Mouse (Mus musculus): ENCODE measurements around the gene Amh. TPM values are rescaled to one million over a fixed set of nuclear protein-coding genes. Genes with fewer than 3 reads are reported as not detected.

The Amh gene
- total and polyA plus RNA-seq, 3 experiments = 0.27 to 1.8 (median 1.6) TPM

DNA sequence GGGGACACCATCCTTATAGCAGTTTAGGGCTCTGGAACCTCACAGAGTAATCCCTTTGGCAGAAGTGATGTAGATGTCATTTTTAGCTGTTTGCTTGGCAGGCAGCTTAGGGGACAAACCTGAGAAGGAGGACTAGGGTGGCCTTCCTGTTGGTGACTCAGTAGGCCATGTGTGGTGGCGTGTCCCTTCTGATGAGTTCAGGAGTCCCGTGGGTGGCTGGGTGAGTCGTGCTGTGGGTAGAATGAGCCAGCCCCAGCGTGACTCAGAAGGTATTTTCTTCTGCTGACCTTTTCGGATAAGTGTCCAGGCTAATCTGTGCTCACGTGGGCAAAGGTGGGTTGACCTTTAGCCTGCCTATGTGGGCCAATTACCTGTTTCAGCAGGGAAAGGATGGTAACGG, 46.4 kb upstream of the Amh start:
- H3K4me1 ChIP-seq (ENCODE audit: insufficient read depth, low read depth, low read length) = peaks cover 82% of the 10 kb centered on the region
- no peak for TF ChIP-seq POLR2AphosphoS5 (IDR thresholded peaks at IDR 0.05; ENCODE audit: insufficient replicate concordance, low read depth, low read length)
- TF ChIP-seq GATA1 (IDR thresholded peaks at IDR 0.05; ENCODE audit: borderline replicate concordance, low read length) = no peak
- no peak for TF ChIP-seq TAL1 (conservative IDR thresholded peaks at IDR 0.05; ENCODE audit: low read depth, low read length)
- no peak for TF ChIP-seq GATA2 (IDR thresholded peaks at IDR 0.05; ENCODE audit: borderline replicate concordance, low read depth, low read length)
- TF ChIP-seq CTCF (IDR thresholded peaks at IDR 0.05; ENCODE audit: low read depth, low read length) = no peak
- H3K4me3 ChIP-seq (ENCODE audit: low read depth, low read length) = peak overlapping the region; percentile 8; the same call in 1 of the 2 replicates
- peaks cover 73% of the 10 kb centered on the region for H3K36me3 ChIP-seq (replicated peaks)
- no peak for DNase-seq (ENCODE audit: low spot score)
- no peak for ATAC-seq (ENCODE audit: extremely low read depth, insufficient number of reproducible peaks, low FRiP score, poor library complexity, severe bottlenecking)
- no peaks in the 10 kb centered on the region for H3K9me3 ChIP-seq (replicated peaks)
- H3K27me3 ChIP-seq (ENCODE audit: insufficient read depth, low read length) = no peaks in the 10 kb centered on the region

DNA sequence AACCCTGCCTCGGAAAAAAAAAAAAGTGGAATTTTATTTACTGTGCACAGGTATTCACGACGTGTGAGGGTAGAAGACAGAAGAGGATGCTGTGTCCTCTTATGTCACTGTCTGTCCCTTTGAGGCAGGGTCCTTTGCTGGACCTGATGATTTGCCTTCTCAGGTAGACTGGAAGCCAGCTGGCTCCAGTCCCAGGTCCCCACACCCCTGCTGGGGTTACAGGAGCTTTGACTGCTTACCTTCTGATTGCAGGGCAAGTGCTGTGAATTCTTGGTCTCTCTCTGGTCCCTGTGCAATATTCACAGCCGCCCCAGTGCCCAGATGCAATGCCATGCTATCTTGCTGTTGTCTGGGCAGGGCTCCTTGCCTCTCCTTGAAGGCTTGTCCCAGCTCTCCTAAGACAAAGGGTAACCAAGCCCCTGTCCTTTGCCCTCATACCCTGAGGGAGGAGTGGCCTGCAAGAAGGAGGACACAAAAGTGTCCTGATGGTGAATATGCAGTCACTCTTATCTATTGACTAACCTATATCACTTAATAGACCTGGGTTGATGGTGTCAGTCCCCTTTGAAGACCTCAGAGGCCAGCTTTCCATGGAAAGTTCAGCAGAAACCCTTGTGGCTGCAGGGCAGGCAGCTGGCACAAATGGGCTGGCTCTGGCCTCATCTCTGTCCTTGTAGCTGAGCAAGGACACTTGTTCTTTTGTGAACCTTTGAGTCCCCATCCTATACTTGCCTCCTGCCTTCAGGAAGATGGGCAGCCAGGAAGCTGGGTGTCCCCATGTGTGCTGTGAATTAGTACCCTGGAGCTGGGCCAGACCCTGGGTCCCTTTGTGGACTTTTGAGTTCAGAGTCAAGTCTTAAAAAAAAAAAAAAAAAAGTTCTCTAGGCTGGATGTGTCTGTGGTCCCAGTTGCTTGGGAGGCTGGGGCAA, 44.2 kb upstream of the Amh start:
- ATAC-seq (ENCODE audit: extremely low read depth, insufficient number of reproducible peaks, low FRiP score, poor library complexity, severe bottlenecking) (no peak), DNase-seq (ENCODE audit: low spot score) (no peak)
- Histone ChIP-seq H3K36me3 (replicated peaks) (peaks cover 95% of the 10 kb centered on the region), H3K27me3 (ENCODE audit: insufficient read depth, low read length) (no peaks in the 10 kb centered on the region), H3K4me1 (ENCODE audit: insufficient read depth, low read depth, low read length) (peaks cover 92% of the 10 kb centered on the region), H3K9me3 (replicated peaks) (no peaks in the 10 kb centered on the region), H3K4me3 (ENCODE audit: low read depth, low read length) (no peak overlapping the region)
- TF ChIP-seq GATA1 (IDR thresholded peaks at IDR 0.05; ENCODE audit: borderline replicate concordance, low read length) = no peak
- no peak for TF ChIP-seq POLR2AphosphoS5 (IDR thresholded peaks at IDR 0.05; ENCODE audit: insufficient replicate concordance, low read depth, low read length)

DNA sequence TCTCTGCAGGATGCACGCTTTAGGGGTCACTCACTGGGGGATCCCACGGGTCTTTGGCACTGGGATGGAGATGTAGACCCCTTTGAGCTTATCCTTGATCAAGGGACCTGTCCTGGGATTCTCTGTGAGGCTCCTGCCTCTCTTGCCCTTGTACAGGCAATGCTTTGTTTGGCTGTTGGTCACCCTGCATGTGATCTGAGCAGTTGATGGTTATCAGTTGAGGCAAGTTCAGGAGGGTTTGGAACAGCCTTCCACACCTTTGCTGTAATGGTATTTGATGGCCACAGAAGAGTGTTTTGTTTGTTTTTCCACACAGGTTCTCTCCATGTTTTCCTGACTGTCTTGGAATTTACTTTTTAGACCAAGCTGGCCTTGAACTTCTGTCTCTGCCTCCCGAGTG, 43.2 kb upstream of the Amh start:
- Histone ChIP-seq H3K27me3 (ENCODE audit: insufficient read depth, low read length) (no peaks in the 10 kb centered on the region), H3K4me1 (ENCODE audit: insufficient read depth, low read depth, low read length) (peaks cover 82% of the 10 kb centered on the region), H3K9me3 (replicated peaks) (no peaks in the 10 kb centered on the region), H3K4me3 (ENCODE audit: low read depth, low read length) (no peak overlapping the region), H3K36me3 (replicated peaks) (peaks cover 97% of the 10 kb centered on the region)
- DNase-seq (ENCODE audit: low spot score) (no peak), ATAC-seq (ENCODE audit: extremely low read depth, insufficient number of reproducible peaks, low FRiP score, poor library complexity, severe bottlenecking) (no peak)
- no peak for TF ChIP-seq TAL1 (conservative IDR thresholded peaks at IDR 0.05; ENCODE audit: low read depth, low read length)
- no peak for TF ChIP-seq CTCF (IDR thresholded peaks at IDR 0.05; ENCODE audit: low read depth, low read length)
- TF ChIP-seq POLR2AphosphoS5 (IDR thresholded peaks at IDR 0.05; ENCODE audit: insufficient replicate concordance, low read depth, low read length) = no peak
- no peak for TF ChIP-seq GATA2 (IDR thresholded peaks at IDR 0.05; ENCODE audit: borderline replicate concordance, low read depth, low read length)
- TF ChIP-seq GATA1 (IDR thresholded peaks at IDR 0.05; ENCODE audit: borderline replicate concordance, low read length) = no peak

DNA sequence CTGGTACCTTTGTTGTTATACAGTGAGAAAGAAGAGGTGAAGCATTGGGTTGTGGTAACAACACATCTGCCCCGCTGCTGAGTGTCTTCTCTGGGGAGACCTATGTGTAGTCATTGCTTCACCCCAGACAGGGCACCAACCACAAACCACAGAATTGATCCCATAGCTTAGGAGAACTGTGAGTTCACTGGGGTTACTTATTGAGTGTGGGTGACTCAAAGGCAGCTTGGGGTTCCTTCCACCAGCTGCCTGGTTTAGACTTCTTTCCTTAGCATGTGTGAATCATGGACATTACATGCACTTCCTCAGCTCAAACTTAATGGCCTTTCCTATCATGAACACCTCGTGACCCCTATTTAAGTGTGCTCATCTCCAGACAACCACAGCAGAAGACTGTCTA, 41.5 kb upstream of the Amh start:
- no peak overlapping the region for H3K4me3 ChIP-seq (ENCODE audit: low read depth, low read length)
- ATAC-seq (ENCODE audit: extremely low read depth, insufficient number of reproducible peaks, low FRiP score, poor library complexity, severe bottlenecking) (peak; percentile 15; the same call in 1 of the 2 replicates), DNase-seq (ENCODE audit: low spot score) (peak; percentile 56)
- H3K27me3 ChIP-seq (ENCODE audit: insufficient read depth, low read length) = no peaks in the 10 kb centered on the region
- peaks cover 96% of the 10 kb centered on the region for H3K36me3 ChIP-seq (replicated peaks)
- TF ChIP-seq TAL1 (conservative IDR thresholded peaks at IDR 0.05; ENCODE audit: low read depth, low read length) = no peak
- no peaks in the 10 kb centered on the region for H3K9me3 ChIP-seq (replicated peaks)
- peaks cover 65% of the 10 kb centered on the region for H3K4me1 ChIP-seq (ENCODE audit: insufficient read depth, low read depth, low read length)

DNA sequence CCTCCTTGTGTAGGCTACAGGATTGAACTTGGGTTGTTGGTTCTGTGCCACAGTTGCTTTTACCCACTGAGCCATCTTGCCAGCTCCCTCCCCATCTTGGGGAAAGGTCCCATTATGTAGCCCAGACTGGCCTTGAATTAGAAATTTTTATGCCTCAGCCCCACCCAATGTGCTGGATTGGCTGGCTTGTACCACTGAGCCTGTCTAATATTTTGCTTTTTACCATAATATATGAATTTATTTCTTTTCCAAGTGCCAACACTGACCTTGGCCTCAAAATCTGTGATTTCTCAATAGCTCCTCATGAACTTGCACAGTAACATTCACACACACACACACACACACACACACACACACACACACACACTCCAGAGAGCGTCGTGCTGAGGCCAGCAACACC, 39.3 kb upstream of the Amh start:
- Histone ChIP-seq H3K4me1 (ENCODE audit: insufficient read depth, low read depth, low read length) (peaks cover 52% of the 10 kb centered on the region), H3K27me3 (ENCODE audit: insufficient read depth, low read length) (no peaks in the 10 kb centered on the region), H3K4me3 (ENCODE audit: low read depth, low read length) (no peak overlapping the region), H3K9me3 (replicated peaks) (no peaks in the 10 kb centered on the region), H3K36me3 (replicated peaks) (peaks cover 94% of the 10 kb centered on the region)
- DNase-seq (ENCODE audit: low spot score) = no peak
- TF ChIP-seq TAL1 (conservative IDR thresholded peaks at IDR 0.05; ENCODE audit: low read depth, low read length) (no peak), CTCF (IDR thresholded peaks at IDR 0.05; ENCODE audit: low read depth, low read length) (no peak), POLR2AphosphoS5 (IDR thresholded peaks at IDR 0.05; ENCODE audit: insufficient replicate concordance, low read depth, low read length) (no peak), GATA2 (IDR thresholded peaks at IDR 0.05; ENCODE audit: borderline replicate concordance, low read depth, low read length) (no peak), GATA1 (IDR thresholded peaks at IDR 0.05; ENCODE audit: borderline replicate concordance, low read length) (no peak)
- no peak for ATAC-seq (ENCODE audit: extremely low read depth, insufficient number of reproducible peaks, low FRiP score, poor library complexity, severe bottlenecking)

GRCm38 (mm10) chr10:80766161-80766815, 38.8 kb upstream of the Amh start:
- Histone ChIP-seq H3K36me3 (replicated peaks) (peaks cover 95% of the 10 kb centered on the region), H3K9me3 (replicated peaks) (no peaks in the 10 kb centered on the region), H3K27me3 (ENCODE audit: insufficient read depth, low read length) (no peaks in the 10 kb centered on the region), H3K4me3 (ENCODE audit: low read depth, low read length) (no peak overlapping the region), H3K4me1 (ENCODE audit: insufficient read depth, low read depth, low read length) (peaks cover 47% of the 10 kb centered on the region)
- TF ChIP-seq GATA2 (IDR thresholded peaks at IDR 0.05; ENCODE audit: borderline replicate concordance, low read depth, low read length) (no peak), CTCF (IDR thresholded peaks at IDR 0.05; ENCODE audit: low read depth, low read length) (no peak), POLR2AphosphoS5 (IDR thresholded peaks at IDR 0.05; ENCODE audit: insufficient replicate concordance, low read depth, low read length) (no peak), GATA1 (IDR thresholded peaks at IDR 0.05; ENCODE audit: borderline replicate concordance, low read length) (no peak)
- no peak for DNase-seq (ENCODE audit: low spot score)
- no peak for ATAC-seq (ENCODE audit: extremely low read depth, insufficient number of reproducible peaks, low FRiP score, poor library complexity, severe bottlenecking)
